Mouse (Mus musculus) left cerebral cortex, adult 11 months (tissue): ENCODE data around the gene Pfkfb1.

ENCODE experiments used
- DNase-seq: peaks from one replicate; pipeline ENCODE4 v3.0.0; 2022; ENCODE audit warnings: low spot score

Pfkfb1 gene

GRCm38 (mm10) chrX:150677505-150677904, 89.5 kb downstream of the Pfkfb1 start:
- no peak for DNase-seq
